Mouse (Mus musculus): ENCODE measurements at regions not wholly inside any gene's neighbourhood (a gene's known extent, or its start where the extent isn't known, plus 50 kb on each side); places are given as distances from the start of the nearest gene placed in this dataset.

DNA sequence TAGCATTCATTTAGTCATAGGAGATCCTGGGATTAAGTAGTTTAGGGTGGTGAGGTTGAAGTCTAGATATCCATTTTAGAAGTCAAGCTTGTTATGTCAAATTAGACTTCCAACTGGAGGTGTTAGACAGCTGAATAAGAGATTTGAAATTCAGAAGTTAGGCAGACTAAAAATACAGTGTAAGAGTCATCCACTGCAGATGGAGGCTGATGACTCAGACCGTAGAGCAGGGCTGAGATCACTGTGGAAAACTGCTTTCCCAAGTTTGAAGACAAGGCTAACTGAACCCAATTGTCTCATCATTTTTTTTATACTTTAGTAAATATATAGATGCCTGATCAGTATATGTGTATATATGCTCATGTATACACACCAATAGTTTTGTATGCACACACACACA lies 738.8 kb upstream of the Nrsn1 start:
- TF ChIP-seq POLR2A (IDR thresholded peaks at IDR 0.05; ENCODE audit: control insufficient read depth, extremely low read depth, insufficient read depth, low read length, poor library complexity) (no peak), CTCF (IDR thresholded peaks at IDR 0.05; ENCODE audit: borderline replicate concordance, control insufficient read depth, extremely low read depth, insufficient read depth, low read length, poor library complexity) (no peak)
